ENCODE assay signal across 8 mouse cellular contexts in genomic region chr19:7165509-7166199, GRCm38 (mm10). TPM values are rescaled to one million over a fixed set of nuclear protein-coding genes. Genes with fewer than 3 reads are reported as not detected.
DNase-seq lines count a peak whose midpoint lies in the region; ATAC-seq and TF ChIP-seq lines count a peak whose summit lies in the region.

No protein-coding gene starts in this region.

- peak overlapping the region; percentile 78 for H3K9ac ChIP-seq in heart, embryonic 12.5 days
- peak overlapping the region; percentile 72 for H3K9ac ChIP-seq in embryonic facial prominence, embryonic 11.5 days (replicated peaks; ENCODE audit: low read length)
- peak overlapping the region; percentile 66 for H3K9ac ChIP-seq in kidney, embryonic 15.5 days

- H3K27ac ChIP-seq in heart, embryonic 12.5 days (ENCODE audit: poor library complexity, severe bottlenecking), result no peak overlapping the region
- H3K27ac ChIP-seq in embryonic facial prominence, embryonic 11.5 days (replicated peaks; ENCODE audit: low read depth, low read length), result no peak overlapping the region
- no peak overlapping the region for H3K27ac ChIP-seq in kidney, embryonic 15.5 days

- DNase-seq in heart, adult 8-10 months (ENCODE audit: low spot score), result no peak
- no peak for DNase-seq in Patski (ENCODE audit: low read depth, low spot score)
- DNase-seq in embryonic facial prominence, embryonic 11.5 days (ENCODE audit: low spot score), result peak; percentile 51
- DNase-seq in neural tube, embryonic 10.5 days (ENCODE audit: extremely low spot score, low spot score), result peak; percentile 57
- DNase-seq in frontal cortex, adult 2 months (ENCODE audit: extremely low spot score in 1 of 2, low spot score in 1 of 2), result no peak

- H3K4me1 ChIP-seq in heart, embryonic 12.5 days (replicated peaks), result peaks cover 30% of the 10 kb centered on the region
- H3K4me1 ChIP-seq in embryonic facial prominence, embryonic 11.5 days (ENCODE audit: control insufficient read depth, insufficient read depth, low read length), result peaks cover 6% of the 10 kb centered on the region
- H3K4me1 ChIP-seq in kidney, embryonic 15.5 days, result peaks cover 45% of the 10 kb centered on the region

- no peak for TF ChIP-seq CTCF in Patski (IDR thresholded peaks at IDR 0.05)

- H3K4me3 ChIP-seq in heart, embryonic 12.5 days, result peak overlapping the region; percentile 66
- H3K4me3 ChIP-seq in embryonic facial prominence, embryonic 11.5 days (ENCODE audit: low read depth, low read length), result peak overlapping the region; percentile 62
- peak overlapping the region; percentile 76 for H3K4me3 ChIP-seq in kidney, embryonic 15.5 days (replicated peaks)

- WGBS in heart, embryonic 12.5 days, result under 1% methylated on average over 68 of the region's 105 CpGs
- WGBS in embryonic facial prominence, embryonic 11.5 days, result under 1% methylated on average over 79 of the region's 105 CpGs
- WGBS in kidney, embryonic 15.5 days, result under 1% methylated on average over 81 of the region's 105 CpGs

- no peaks in the 10 kb centered on the region for H3K36me3 ChIP-seq in heart, embryonic 12.5 days
- no peaks in the 10 kb centered on the region for H3K36me3 ChIP-seq in embryonic facial prominence, embryonic 11.5 days (replicated peaks; ENCODE audit: control insufficient read depth, insufficient read depth, low read depth, low read length)
- no peaks in the 10 kb centered on the region for H3K36me3 ChIP-seq in kidney, embryonic 15.5 days

- POLR2A ChIA-PET in Patski (lab: Charles Lee), result interaction anchor here (0.6 to 1.2 kb wide), 8 partner anchors 9 to 72 kb away, joined by 3 to 5 read pairs (median 3); no protein-coding TSS in a partner anchor

- H3K9me3 ChIP-seq in heart, embryonic 12.5 days (replicated peaks), result no peaks in the 10 kb centered on the region
- no peaks in the 10 kb centered on the region for H3K9me3 ChIP-seq in embryonic facial prominence, embryonic 11.5 days (replicated peaks; ENCODE audit: control insufficient read depth, low read length)
- H3K9me3 ChIP-seq in kidney, embryonic 15.5 days (replicated peaks), result no peaks in the 10 kb centered on the region

- peaks cover 90% of the 10 kb centered on the region for H3K27me3 ChIP-seq in heart, embryonic 12.5 days (replicated peaks)
- no peaks in the 10 kb centered on the region for H3K27me3 ChIP-seq in Patski
- H3K27me3 ChIP-seq in embryonic facial prominence, embryonic 11.5 days (ENCODE audit: control insufficient read depth, insufficient read depth, low read length), result peaks cover 46% of the 10 kb centered on the region
- H3K27me3 ChIP-seq in kidney, embryonic 15.5 days, result peaks cover 88% of the 10 kb centered on the region

- in situ Hi-C loops in Patski (cut with MboI; ENCODE audit: low pct_unique_long_range_greater_than_20kb), result no loop called here

- ATAC-seq in heart, embryonic 12.5 days (ENCODE audit: insufficient number of reproducible peaks, low FRiP score), result no peak
- peak; percentile 10 for ATAC-seq in Patski
- no peak for ATAC-seq in embryonic facial prominence, embryonic 11.5 days (replicated peaks; ENCODE audit: insufficient number of reproducible peaks, low FRiP score, low TSS enrichment, low read depth)
- 0 out of 2 replicates have a peak, but pooled peaks have one; percentile 23 for ATAC-seq in kidney, embryonic 15.5 days (replicated peaks; ENCODE audit: low FRiP score)
- no peak for ATAC-seq in megakaryocyte-erythroid progenitor cell, adult 5-6 weeks (replicated peaks; ENCODE audit: low FRiP score, low TSS enrichment, poor library complexity, severe bottlenecking)

- peak overlapping the region; percentile 97 for H3K4me2 ChIP-seq in heart, embryonic 12.5 days
- H3K4me2 ChIP-seq in embryonic facial prominence, embryonic 11.5 days (ENCODE audit: low read depth, low read length), result peak overlapping the region; percentile 100
- H3K4me2 ChIP-seq in kidney, embryonic 15.5 days, result peak overlapping the region; percentile 100

- CTCF ChIA-PET in Patski (lab: Charles Lee), result no interaction called here

RNA-seq across cellular contexts. Expression of gene Otub1, which starts 40.5 kb away (rescaled TPM):
- 151 and 154 TPM in 2 replicates for polyA plus RNA-seq in heart, embryonic 12.5 days (2016; fragmentation: Nextera tagmentation; extraction: Ambion mirVana)
- 10 to 100 TPM; 62.2 to 71.6 (median 68.0) TPM for total RNA-seq in heart, adult 8-10 months (2022)
- polyA plus RNA-seq in Patski (2021), result 166 TPM
- 217 and 252 TPM in 2 replicates for polyA plus RNA-seq in embryonic facial prominence, embryonic 11.5 days (2014; fragmentation: Nextera tagmentation; extraction: Ambion mirVana)
- polyA plus RNA-seq in kidney, embryonic 15.5 days (2015; fragmentation: Nextera tagmentation; extraction: Ambion mirVana), result 206 and 224 TPM in 2 replicates
- total RNA-seq in megakaryocyte-erythroid progenitor cell, adult 5-6 weeks (2014; fragmentation: Nextera tagmentation), result 51.9 and 60.3 TPM in 2 replicates
- 59.8 and 81.4 TPM in 2 replicates for total RNA-seq in megakaryocyte-erythroid progenitor cell, adult 5-6 weeks (2017)
- polyA plus RNA-seq in frontal cortex, adult 2 months (2012; rRNA removed), result 253 and 260 TPM in 2 replicates

RNA-seq across cellular contexts. Expression of gene Cox8a, which starts 51.8 kb away (rescaled TPM):
- 2,134 and 2,138 TPM in 2 replicates for polyA plus RNA-seq in heart, embryonic 12.5 days (2016; fragmentation: Nextera tagmentation; extraction: Ambion mirVana)
- 100 to 1,000 TPM; 406 to 459 (median 432) TPM for total RNA-seq in heart, adult 8-10 months (2022)
- 1,740 TPM for polyA plus RNA-seq in Patski (2021)
- 741 and 769 TPM in 2 replicates for polyA plus RNA-seq in embryonic facial prominence, embryonic 11.5 days (2014; fragmentation: Nextera tagmentation; extraction: Ambion mirVana)
- 1,089 and 1,191 TPM in 2 replicates for polyA plus RNA-seq in kidney, embryonic 15.5 days (2015; fragmentation: Nextera tagmentation; extraction: Ambion mirVana)
- 777 and 822 TPM in 2 replicates for total RNA-seq in megakaryocyte-erythroid progenitor cell, adult 5-6 weeks (2014; fragmentation: Nextera tagmentation)
- 576 and 680 TPM in 2 replicates for total RNA-seq in megakaryocyte-erythroid progenitor cell, adult 5-6 weeks (2017)
- polyA plus RNA-seq in frontal cortex, adult 2 months (2012; rRNA removed), result 1,156 and 1,379 TPM in 2 replicates

Comparison
In these comparisons a context has a peak if more than half of its experiments do, and no peak if none do; other contexts are left out.
1. ATAC-seq: peak in Patski (single experiment) and kidney, embryonic 15.5 days (single experiment); none in heart, embryonic 12.5 days (single experiment), embryonic facial prominence, embryonic 11.5 days (single experiment) and megakaryocyte-erythroid progenitor cell, adult 5-6 weeks (single experiment).
2. DNase-seq: peak in embryonic facial prominence, embryonic 11.5 days (single experiment) and neural tube, embryonic 10.5 days (single experiment); none in heart, adult 8-10 months (single experiment), Patski (single experiment) and frontal cortex, adult 2 months (0 of 2).
3. Peak in every context shown above with its lines, with median percentiles within 50 percentile points of each other: H3K4me2 ChIP-seq, H3K4me3 ChIP-seq and H3K9ac ChIP-seq.